Mouse (Mus musculus): ENCODE measurements around the gene Fbxo24.
A peak's percentile ranks its signal among the peaks of the same experiment; 100 is the strongest.

The Fbxo24 gene

GRCm38 (mm10) chr5:137562965-137563364, 65.8 kb downstream of the Fbxo24 start:
- DNase-seq (ENCODE audit: low read depth, low spot score): peak; percentile 50

All from R1 (cell line).